Mouse (Mus musculus) cerebellum, postnatal 25 days (tissue): Measurements from ENCODE around the gene Grsf1.

Experiments
- DNase-seq, 2 experiments: peaks; one replicate each; pipeline ENCODE4 v3.0.0; 2021; ENCODE audit warnings: mixed read lengths in 2 of 2

Grsf1 gene

DNA sequence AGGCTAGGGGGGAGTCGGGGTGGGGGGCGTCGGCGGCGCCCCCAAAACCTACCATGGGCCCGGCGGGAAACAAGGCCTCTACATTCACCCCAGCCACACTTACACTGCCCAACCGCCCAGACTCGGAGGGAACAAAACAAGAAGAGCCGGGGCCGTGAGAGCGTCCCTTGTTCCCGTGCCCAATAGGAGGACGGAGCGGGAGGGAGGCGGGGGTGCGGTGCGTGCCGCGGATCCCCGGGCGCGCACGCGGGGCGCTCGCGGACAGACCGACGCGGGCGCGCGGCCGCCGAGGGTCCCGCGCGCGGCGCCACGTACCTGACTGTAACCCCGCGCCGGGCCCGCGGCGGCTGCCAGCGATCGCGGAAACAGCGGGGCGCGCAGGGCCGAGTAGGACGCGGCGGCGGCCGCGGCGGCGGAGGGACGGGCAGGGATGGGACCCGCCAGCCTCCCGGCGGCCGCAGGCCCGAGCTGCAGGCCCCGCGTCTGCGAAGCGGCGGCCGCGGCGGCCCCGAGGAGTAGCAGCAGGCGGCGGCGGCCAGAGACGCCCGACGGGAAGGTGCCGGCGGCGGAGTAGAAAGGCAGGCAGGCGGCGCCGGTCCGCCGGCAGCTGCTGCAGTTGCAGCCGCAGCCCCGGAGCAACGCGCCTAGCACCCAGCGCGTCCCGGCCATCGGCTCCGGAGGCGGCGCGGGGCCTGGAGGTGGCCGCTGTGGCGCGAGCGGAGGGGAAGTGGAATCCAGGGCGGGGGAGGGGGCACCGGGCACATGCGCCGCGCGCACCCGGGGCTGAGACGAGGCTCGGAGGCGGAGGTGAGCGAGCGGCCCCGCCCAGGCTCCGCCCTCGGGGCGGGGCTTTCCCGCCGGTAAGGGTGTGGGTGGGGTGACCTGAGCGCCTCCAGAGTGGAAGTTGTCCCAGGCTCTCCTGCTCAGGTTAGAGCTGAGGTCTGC lies at the start of gene Grsf1:
TSS of gene Grsf1 (minus strand) at position 729 of the 945 bp plus-strand sequence.
- DNase-seq = peak; percentile 95 to 98

DNA sequence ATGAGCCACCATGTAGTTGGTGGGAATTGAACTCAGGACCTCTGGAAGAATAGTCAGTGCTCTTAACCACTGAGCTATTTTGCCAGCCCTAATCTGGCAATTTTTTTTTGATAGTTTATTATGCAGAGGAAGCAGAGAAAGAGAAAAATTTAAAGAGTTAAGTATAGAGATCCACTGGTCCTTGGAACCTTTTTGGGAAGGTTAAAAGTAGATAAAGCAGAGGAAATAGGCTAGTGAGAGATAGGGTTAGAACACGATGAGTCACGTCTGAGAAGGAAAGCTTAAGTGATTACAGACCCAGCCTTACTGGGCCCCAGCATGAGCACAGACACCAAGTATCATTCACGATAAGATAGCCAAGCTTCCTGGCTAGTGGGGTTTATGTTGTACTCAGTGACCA lies 48.1 kb upstream of the Grsf1 start:
- DNase-seq = no peak

DNA sequence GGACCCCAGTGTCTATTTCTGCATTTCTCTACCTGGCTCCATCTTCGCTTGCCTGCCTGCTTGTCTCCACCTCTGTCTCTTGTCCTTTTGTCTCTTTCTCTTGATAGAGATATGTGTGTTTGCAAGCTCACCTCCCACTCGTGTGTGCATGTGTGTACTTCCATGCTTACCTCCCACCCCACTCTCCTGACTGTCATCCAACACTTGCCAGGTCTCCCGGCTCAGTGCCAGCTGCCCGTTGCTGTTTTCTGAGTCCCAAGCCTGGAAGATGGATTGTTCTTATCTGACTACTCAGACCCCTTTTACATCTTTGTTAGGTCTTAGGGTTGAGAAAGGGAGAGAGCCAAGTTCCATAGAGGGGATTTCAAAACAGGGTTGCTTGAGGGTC lies 46.2 kb upstream of the Grsf1 start:
- peak; percentile 72 to 83 for DNase-seq

DNA sequence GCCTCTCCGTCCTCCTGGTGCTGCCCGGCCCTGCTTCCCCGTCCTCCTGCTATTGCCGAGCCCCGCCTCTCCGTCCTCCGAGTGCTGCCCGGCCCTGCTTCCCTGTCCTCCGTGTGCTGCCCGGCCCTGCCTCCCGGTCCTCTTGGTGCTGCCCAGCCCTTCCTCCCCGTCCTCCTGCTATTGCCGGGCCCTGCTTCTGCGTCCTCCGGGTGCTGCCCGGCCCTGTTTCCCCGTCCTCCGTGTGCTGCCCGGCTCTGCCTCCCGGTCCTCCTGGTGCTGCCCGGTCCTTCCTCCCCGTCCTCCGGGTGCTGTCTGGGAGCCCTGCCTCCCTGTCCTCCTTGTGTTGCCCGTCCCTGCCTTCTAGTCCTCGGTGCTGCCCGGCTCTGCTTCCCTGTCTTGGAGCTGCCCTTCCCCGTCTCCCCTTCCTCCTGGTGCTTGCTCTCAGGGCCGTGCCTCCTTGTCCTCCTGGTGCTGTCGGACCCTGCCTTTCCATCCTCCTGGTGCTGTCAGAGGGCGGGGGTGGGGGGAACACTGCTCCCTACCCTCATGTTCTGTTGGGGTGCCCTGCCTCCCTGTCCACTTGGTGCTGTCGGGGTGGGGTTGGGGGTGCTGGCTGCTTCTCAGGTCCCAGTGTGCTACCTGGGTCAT lies 45.7 kb upstream of the Grsf1 start:
- peak; percentile 59 to 65 for DNase-seq

DNA sequence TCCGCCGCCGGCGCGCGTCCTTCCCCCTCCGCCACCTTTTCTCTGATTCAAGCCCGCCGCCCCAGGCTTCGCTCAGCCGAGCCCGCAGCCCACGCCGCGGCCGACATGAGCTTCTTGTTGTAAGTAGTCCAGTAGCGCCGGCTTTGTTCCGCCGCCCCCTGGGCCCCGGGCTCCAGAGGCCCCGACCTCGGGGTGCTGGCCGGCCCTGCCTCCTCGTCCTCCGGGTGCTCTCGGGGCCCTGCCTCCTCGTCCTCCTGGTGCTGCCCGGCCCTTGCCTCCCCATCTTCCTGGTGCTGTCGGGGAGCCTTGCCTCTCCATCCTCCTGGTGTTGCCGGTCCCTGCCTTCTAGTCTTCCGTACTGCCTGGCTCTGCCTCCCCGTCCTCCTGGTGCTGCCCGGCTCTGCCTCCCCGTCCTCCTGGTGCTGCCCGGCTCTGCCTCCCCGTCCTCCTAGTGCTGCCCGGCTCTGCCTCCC lies 45.1 kb upstream of the Grsf1 start:
- DNase-seq = no peak

DNA sequence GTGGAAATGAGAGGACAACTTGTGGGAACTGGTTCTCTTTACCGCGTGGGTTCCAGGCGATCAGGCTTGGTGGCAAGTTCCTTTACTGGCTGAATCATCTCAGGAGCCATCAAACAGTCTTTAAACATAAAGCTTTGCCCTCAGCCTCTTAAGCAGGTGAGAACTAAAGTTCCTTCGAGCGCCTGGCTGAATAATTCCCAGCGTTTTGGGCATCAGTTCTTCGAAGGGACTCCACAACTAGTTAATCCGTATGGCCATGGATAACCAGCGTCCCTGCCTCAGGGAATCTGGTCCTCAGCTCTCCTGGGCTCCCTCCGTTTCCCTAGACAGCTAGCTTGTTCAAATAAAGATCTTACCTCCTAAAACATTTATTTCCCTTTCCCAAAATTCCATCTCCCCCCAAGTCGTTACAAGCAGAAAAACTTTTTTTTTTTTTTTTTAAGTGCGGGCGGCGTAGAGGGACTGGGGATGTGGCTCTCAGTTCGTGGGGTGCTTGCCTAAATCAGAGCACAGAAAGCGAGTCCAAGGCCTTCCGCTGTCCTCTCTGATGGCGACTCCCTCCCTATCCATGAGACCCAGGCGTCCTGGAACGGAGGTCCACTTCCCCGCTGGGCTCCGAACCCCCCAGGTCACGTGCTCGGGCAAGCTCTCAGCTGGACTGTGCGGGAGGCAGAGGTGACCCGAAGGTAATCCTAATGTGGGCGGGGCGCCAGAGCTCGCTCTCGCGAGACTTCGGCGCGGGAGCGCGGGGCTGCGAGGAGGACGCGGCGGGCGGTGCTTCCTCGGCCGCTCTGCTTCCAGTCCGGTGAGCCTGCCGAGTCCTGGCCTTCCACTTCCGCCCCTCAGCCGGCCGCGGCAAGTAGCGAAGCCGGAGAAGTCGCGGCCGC lies 44.4 kb upstream of the Grsf1 start, which contains the start of gene Mob1b:
TSS of gene Mob1b (plus strand) at position 740 of the 887 bp plus-strand sequence.
- DNase-seq = peak; percentile 100

DNA sequence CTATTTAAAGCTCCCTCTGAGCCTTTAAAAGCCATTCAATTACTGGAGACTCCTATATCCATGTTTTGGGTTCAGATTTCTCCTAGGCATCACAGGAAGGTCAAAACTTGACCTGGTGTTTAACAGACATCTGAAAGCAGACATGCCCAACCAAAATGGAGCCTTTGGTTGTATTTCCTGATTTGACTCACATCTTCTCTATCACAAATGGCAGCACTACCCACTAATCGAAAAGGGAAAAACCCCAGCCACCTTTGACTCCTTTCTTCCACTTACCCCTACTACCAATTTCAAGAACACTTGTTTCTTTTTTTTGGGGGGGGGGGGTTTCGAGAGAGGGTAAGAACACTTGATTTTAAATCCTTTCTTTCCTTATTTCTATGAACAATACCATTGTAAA lies 41.0 kb upstream of the Grsf1 start:
- DNase-seq = no peak

DNA sequence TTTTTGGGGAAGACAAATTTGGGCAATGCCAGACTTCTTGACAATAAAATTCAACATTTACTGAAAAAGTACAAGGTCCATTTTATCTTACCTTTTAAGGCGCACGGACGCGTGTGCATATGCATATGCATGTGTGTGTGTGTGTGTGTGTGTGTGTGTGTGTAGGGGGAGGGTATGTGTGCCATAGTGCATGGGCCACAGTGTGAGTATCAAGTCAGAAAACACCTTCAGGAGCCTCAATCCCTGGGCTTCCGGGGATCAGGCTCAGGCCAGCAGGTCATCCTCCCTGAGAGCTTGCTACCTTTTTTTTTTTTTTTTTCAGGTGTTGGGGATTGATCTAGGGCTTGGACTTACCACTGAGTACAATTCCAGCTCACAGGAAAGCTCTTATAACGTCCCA lies 36.4 kb upstream of the Grsf1 start:
- no peak for DNase-seq

DNA sequence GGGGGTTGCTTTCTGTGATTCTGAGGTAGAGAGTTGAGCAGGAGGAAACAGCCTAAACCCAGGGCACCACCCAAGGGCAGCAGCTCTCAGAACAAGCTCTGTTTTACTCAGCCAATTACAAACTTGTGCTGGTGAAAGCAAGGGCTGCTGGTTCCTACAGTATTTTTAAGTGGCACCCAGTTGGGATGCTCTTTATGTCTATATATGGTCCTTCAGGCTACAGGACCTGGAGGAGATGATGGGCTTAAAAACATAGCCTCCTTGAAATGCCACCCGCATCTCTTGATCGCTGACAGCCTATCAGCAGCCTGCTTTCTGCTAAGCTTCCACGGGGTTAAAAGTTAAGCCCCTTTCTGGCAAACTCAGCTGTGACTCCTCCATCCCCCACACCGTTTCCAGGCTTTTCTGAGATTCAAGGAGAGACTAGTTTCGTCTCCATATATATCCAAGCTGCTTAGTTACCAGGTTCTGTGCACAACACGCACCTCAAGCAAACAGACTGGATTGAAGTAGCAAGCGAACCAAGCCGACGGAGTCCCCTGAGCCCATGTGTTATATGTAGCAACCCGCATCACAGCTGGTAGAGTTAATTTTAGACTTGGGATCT lies 35.8 kb upstream of the Grsf1 start:
- no peak for DNase-seq

DNA sequence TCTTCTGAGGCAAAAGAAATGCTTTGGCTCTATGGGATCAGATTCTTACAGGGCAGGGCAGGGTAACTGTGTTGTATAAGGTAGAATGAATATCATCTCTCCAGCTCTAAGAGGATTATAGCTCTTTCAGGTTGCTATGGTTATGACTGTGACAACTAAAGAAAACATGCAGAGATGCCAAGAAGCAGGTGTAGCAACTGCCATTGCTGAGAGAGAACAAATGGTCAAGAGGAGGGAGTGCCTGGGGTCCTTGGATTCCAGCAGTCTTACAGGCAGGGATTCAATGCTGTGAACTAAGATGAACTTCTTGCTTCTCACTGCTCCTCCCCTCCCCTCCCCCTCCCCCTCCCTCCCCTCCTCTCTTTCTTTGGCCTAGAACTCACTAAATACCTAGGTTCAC lies 35.2 kb upstream of the Grsf1 start:
- no peak for DNase-seq

DNA sequence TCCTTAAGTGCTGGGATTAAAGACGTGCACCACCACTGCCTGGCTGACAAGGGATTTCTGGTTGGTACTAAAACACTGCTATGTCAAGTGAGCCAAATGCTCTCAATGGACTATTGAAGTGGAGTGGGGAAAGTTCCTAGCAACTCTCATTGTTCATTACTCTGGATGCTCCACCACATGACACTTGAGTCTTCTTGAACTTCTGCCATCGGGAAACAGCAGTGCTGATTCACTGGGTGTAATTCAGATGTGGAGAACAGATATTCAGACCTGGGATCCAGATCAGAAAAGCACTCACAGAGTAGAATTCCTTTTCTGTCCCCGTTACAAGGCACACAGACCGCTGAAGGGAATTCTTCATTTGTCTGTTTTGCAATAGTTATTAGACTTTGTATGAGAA lies 27.6 kb upstream of the Grsf1 start:
- DNase-seq = no peak

DNA sequence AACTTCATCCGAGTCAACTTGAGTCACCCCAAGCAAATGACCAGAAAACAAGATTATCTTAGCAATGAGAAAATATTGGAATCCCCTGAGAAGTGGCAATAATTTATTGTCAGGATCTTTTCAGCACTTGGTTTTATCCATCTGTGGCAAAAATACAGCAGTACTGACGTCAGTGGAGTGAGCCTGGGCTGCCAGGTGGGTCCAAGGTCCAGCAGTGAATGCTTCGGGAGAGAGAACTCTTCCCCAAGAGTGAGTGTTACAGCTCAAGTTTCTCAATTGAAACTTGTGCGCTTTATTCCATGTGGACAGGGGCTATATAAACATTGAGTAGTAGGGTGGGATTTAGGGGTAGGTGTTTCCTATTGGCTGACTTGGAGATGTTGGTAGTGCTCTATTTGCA lies 26.1 kb upstream of the Grsf1 start:
- DNase-seq = no peak

DNA sequence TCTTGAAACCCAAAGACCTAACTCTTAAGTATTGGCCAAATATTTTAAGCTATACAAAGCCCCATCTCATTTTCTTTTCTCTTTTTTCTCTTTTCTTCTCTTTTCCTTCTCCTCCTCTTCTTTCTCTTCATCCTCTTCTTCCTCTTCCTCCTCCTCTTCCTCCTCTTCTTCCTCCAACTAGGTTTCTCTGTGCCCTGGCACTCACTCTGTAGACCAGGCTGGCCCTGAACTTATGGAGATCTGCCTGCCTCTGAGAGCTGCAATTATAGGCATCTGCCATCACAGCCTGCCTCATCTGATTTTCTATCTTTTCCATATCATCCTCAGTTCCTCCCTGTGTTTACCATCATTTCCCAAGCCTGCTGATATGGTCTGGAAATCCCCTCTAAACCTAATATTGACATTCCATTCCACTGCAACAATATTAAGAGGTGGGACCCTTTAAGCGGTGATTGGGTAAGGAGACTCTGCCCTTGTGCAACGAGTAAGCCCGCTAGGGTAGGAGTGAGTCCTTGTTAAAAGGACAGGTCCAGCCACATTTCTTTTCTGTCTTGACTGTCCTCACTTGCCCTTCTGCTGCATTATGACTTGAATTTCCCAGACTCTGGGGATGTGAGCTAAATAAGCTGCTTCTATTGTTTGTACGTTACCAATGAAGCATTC lies 23.4 kb upstream of the Grsf1 start:
- DNase-seq = no peak

DNA sequence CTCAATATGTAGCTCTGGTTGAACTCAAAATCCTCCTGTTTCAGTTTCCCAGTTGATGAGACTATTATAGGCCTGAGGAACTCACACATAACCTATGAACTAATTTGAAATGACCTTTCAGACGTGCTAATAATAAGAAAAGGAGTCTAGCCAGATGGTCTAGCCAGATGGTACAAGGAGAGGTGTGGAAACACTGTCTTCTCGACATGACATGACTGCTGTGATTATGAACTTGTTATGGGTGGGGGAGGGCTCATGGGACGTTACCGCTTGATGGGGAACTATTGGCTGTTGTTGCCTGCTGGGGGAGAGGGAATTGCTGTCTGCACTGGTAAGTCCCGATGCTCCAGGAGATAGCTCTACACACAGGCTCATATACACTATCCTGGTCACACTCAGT lies 21.3 kb upstream of the Grsf1 start:
- DNase-seq = peak in 1 of 2 experiments; percentile 41

DNA sequence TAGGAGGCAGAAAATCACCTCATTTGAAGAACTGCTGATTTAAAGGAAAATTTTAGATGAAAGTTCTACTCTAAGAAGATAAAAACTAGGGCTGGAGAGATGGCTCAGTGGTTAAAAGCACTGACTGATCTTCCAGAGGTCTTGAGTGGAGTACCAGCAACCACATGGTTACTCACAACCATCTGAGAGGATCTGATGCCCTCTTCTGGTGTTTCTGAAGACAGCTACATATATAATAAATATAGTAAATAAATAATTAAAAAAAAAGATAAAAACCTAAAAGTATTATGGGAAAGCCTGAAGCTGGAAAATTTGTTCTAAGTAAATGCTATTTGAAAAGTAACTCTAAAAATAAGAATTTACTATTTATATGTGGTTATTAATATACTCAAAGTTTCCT lies 17.1 kb upstream of the Grsf1 start:
- no peak for DNase-seq

DNA sequence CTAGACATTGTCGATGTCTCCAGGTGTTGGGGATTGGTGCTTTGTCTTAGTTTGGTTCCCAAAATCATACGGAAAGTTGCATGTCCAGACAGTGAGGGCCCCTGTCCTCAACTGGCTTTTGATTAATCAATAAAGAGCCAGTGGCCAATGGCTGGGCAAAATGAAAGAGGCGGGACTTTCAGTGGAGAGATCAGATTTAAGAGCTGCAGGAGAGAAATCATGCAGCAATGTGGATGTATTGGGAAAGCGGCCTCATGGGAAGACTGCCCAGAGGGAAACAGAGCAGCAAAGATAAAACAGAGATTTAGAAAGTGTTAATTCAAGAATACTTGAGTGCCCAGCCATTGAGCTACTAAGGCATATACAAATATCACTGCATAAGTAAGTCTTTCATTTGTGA lies 16.6 kb upstream of the Grsf1 start:
- no peak for DNase-seq

DNA sequence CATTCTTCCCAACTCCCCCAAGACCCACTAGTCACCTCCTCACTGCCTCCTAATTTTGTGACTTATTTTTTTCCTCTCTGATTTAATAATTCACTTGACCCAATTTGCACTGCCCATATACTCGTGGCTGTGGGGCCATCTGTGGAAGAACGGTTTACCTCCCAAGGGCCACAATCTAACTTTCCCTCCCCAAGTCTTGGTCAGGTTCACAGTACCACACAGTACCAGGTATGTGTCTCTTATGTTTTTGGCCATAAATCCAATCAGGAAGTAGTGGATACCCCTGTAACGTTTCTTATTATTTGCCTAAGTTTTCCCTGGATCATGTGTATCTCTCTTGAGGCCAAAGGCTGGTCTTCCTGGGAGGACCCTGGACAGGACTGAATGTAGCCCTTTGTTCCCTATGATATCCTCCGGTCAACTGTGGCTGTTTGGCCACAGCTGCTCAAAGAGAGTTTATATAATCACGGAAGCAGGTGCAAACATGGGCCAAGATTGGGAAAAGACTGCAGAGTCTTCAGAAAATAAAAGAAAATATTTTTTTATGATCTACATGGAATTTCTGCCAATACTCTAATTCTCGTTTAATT lies 15.6 kb upstream of the Grsf1 start:
- DNase-seq = no peak

DNA sequence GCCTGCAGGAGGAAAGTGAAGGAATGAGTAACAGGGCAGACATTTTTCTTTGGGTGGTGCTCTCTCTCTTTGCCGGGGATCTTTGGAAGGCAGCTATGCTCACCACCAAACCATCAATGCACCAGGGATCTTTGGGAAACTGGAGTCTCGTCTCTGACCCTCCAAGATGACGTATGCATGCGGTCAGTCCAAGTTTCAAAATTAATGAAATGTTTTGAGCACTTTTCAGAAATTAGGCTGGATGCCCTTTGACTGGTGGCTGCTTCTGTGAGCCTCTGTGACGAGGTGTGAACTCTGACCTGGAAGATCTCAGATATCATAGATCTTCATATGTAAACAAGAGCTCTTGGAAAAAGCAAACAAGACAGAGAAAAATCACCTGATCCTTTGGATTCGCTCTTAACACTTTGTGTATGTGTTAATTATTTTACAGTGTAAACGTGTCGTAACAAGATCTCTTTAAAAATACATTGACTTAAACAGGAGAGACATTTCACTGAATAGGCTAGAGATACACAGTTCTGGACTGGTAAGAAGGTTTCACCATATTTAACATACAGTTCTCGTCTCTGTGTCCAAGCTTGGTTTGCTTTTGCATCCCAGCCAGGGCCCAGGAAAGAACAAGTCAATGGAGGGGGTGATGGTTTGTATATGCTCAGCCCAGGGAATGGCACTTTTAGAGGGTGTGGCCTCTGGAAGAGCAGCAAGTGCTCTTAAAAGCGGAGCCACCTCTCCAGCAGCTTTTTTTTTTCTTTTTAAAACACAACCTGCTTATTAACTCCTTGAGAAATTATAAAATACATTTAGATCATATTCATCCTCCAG lies 14.9 kb upstream of the Grsf1 start:
- DNase-seq = no peak

DNA sequence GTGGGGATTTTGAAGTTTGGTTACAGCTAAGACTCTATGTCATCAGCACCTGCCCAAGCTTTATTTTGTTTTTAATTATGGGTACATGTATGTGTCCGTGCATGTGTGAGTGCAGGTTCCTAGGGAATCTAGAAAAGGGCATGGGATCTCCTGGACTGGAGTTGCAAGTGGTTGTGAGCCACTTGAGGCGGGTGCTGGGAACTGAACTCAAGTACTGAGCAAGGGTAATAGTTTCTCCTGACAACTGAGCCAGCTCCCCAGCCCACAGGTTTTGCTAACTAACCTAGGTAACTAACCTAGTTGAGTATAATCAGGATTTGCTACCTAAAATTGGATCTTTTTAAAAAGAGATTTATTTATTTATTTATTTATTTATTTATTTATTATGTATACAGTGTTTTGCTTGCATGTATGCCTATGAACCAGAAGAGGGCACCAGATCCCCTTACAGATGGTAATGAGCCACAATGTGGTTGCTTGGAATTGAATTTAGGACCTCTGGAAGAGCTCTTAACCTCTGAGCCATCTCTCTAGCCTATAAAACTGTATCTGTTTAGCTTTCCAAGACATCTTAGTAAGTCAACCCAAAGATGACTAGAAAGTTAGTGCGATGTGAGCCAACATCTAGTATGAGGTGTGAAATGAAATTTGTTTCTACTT lies 13.4 kb upstream of the Grsf1 start:
- peak in 1 of 2 experiments; percentile 36 for DNase-seq

DNA sequence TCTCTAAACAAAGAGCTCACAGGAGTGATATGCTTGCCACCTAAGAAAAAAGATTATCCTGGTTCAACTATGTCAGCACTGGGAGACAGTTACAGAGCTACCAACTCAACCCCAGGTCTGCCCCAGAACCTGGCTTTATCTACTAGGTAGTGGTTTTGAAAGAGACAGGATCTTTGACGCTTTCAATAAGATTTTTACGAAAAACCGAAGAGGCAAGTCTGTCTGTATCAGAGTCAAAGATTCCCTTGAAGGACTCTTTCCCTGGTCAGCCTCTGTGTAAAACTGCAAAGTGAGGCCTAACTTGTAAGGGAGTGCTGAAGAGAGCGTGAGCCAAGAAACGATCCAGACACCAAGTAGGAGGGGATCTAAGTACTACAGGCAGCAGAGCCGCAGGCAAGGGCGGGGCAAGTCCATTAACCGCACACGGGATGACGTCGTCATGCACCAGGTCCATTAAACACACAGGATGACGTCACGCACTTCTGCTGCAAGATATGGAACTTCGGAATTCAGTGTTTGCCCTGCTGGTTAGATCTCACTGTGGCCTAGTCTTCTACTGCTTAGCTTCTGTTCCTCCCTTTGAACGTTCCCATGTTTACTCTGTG lies 12.7 kb upstream of the Grsf1 start:
- DNase-seq = no peak
